Mouse (Mus musculus) v-Abl transformed pro-B cells (cell line): ENCODE results near the gene Nsd1.

Experiments
- in situ Hi-C, 2 experiments: fragments of 400-800 bp; cut with MboI; formaldehyde crosslinking; loops; one replicate each; pipeline ENCODE4 v1.15.1; 2025; ENCODE audit not compliant: unreplicated experiment in 2 of 2

The Nsd1 gene

DNA sequence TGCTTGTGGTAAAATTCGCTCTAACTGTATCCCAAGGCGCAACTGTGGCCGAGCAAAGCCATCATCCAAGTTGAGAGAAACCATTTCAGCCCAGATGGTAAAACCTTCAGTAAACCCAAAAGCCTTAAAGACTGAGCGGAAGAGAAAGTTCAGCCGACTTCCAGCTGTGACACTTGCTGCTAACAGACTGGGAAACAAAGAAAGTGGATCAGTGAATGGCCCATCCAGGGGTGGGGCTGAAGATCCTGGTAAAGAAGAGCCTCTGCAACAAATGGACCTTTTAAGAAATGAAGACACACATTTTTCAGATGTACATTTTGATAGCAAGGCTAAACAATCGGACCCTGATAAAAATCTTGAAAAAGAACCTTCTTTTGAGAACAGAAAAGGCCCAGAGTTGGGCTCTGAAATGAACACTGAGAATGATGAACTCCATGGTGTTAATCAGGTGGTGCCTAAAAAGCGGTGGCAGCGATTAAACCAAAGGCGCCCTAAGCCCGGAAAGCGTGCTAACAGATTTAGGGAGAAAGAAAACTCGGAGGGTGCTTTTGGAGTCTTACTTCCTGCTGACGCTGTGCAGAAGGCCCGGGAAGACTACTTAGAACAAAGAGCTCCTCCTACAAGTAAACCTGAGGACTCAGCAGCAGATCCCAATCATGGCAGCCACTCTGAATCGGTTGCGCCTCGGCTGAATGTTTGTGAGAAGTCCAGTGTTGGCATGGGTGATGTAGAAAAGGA lies 37.9 kb downstream of the Nsd1 start:
- in situ Hi-C loops = no loop called here

GRCm38 (mm10) chr13:55249246-55249645 lies 39.7 kb downstream of the Nsd1 start:
- in situ Hi-C loops = no loop called here

- in situ Hi-C loops = no loop called here
Observed at GRCm38 (mm10) chr13:55252820-55253219, 43.2 kb downstream of the Nsd1 start.

- in situ Hi-C loops = no loop called here
Observed at GRCm38 (mm10) chr13:55255052-55255652, 45.6 kb downstream of the Nsd1 start.

GRCm38 (mm10) chr13:55258651-55259050 lies 49.1 kb downstream of the Nsd1 start:
- in situ Hi-C loops = no loop called here

DNA sequence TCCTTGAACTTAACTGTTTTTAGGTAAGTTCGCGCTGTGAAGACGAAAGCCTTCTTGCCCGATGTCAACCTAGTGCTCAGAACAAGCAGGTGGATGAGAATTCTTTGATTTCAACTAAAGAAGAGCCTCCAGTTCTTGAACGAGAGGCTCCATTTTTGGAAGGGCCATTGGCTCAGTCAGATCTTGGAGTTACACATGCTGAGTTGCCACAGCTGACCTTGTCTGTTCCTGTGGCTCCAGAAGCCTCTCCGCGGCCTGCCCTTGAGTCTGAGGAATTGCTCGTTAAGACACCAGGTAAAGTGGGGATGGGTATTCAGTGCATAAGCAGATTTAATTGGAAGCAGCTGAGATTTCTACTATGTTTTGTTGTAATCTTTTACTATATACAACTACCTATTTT lies 51.9 kb downstream of the Nsd1 start:
- in situ Hi-C loops = no loop called here

DNA sequence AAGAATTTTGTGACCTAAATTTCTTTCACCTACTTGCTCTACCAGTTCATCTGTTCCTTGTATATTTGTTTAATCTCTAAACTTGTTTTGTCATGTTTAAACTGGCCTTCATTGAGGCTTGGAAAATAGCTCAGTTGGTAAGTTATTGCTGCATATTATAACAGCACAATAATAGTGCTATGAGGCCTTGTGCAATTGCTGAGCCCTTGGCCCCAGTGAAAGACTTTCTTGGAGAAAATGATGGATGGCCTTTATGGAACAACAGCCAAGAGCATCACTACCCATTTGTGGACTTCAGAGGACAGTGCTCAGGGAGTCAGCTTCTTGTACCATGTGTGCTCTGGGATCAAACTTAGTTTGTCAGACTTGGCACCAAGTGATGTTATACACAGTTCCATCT lies 52.5 kb downstream of the Nsd1 start:
- in situ Hi-C loops = no loop called here

GRCm38 (mm10) chr13:55277203-55277602 lies 67.6 kb downstream of the Nsd1 start:
- in situ Hi-C loops = no loop called here

DNA sequence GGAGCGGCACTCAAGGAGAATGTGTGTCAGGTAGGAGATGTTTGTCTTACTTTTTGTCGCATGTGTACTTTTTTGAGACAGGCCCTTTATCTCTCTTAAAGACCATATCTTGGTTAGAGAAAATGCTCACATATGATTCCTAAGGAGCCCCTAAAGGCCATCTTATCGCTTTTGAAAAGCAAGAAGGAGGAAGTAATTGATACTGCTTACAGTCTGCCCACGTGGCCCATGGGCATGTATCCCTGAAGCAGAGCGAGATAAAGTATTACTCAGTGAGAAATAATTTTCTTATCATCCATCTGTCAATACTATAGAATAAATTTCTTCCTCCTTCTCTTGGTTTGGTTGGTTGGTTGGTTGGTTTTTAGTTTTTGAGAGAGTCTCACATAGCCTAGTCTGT lies 68.1 kb downstream of the Nsd1 start:
- in situ Hi-C loops = no loop called here

- in situ Hi-C loops = no loop called here
Observed at GRCm38 (mm10) chr13:55288854-55289253, 79.3 kb downstream of the Nsd1 start.

- in situ Hi-C loops = no loop called here
Observed at GRCm38 (mm10) chr13:55296760-55297159, 87.2 kb downstream of the Nsd1 start.

DNA sequence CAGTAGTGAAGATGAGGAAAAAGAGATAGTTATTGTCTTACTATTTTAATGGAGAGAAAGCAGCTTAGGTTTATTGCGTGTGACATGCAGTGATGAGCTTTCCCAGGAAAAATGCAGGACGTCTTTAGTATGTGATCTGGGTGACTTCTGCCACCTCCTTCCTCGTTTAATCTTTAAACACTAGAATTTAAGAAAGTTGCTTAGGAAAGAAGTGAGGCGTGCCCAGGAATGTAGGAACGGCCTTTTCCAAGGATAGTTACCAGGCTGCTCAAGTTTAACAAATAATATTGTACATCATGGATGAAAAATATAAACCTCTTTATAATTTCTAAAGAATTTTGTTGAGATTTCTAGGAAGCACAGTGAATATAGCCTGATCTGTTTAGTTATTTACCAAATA lies 91.3 kb downstream of the Nsd1 start:
- in situ Hi-C loops = no loop called here

- in situ Hi-C loops = no loop called here
Observed at GRCm38 (mm10) chr13:55312028-55312630, 102.5 kb downstream of the Nsd1 start.

DNA sequence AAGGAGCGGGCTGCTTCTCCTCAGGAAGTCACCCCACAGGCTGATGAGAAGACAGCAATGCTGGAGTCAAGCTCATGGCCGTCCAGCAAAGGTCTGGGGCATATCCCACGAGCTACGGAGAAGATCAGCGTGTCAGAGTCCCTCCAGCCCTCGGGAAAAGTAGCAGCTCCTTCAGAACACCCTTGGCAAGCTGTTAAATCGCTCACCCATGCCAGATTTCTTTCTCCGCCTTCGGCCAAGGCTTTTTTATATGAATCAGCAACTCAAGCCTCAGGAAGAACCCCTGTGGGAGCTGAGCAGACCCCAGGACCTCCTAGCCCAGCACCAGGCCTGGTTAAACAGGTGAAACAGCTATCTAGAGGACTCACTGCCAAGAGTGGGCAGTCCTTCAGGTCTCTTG lies 103.5 kb downstream of the Nsd1 start:
- in situ Hi-C loops = no loop called here

GRCm38 (mm10) chr13:55314891-55315412 lies 105.4 kb downstream of the Nsd1 start:
- in situ Hi-C loops = no loop called here

- in situ Hi-C loops = no loop called here
Observed at GRCm38 (mm10) chr13:55318351-55318750, 108.8 kb downstream of the Nsd1 start.

DNA sequence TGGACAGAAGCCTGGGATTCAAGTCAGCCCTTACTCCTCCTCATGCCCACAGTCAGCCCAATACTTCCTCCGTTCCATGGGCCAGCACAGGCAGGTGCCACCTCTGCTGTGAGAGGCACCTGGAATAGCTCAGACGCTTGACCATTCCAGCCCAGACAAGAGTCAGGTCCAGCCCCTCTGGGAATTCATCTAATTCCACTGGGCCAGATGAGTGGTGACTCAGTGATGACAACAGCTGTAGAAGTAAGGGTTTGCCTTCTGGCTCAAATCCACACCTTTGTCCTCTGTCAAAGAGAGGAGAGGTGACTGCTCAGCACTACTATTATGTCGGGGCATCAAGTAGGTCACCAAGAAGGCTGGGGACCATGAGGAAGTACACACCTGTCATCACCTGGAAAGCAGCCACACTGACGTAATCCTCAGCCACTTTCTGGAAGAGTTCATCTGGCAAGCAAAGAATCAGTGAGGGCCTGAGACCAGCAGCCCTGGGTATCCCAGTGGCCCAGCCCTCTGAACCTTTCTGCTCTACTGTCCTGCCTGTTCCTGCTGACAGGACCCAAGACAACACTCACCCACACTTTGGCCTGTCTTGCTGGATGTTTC lies 110.5 kb downstream of the Nsd1 start, which contains the start of gene Prelid1:
Gene Prelid1 (plus strand): TSS at position 570 of the 603 bp plus-strand sequence.
- in situ Hi-C loops = no loop called here

GRCm38 (mm10) chr13:55321434-55322129 lies 112.0 kb downstream of the Nsd1 start, which contains the start of gene Rab24:
Rab24 (minus strand) TSS chr13:55321946.
- in situ Hi-C loops = no loop called here

DNA sequence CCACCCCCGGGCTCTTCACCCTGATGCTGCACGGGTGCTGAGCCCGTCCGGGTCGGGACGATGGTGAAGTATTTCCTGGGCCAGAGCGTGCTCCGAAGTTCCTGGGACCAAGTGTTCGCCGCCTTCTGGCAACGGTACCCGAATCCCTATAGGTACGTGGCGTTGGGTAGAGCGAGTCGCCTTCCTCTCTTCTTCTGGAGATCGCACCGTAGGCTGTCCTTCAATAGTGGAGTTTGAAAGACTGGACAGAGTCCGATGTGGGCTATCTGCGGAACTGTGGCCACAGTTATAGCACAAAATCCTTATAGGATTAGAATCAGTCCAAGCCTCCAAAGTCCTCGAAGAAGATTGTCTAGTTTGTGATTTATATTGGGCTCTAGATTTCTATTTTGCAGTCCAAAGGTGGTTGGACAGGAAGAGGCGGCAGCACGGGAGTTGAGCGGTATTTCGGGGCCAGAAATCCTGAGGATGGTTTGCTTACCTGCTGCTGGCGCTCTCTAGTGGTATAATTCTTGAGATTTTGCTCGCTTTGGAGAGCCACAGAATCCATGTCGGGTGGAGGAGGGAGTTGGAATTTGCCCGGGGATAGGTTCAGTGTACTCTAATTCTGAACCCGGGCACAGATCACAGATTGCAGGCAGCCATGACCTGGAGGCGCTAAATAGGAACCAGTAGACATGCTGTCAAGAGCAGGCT lies 112.7 kb downstream of the Nsd1 start:
- in situ Hi-C loops = no loop called here

- in situ Hi-C loops = no loop called here
Observed at GRCm38 (mm10) chr13:55325596-55325995, 116.0 kb downstream of the Nsd1 start.
